Mouse (Mus musculus) heart, postnatal 10 days (tissue): Measurements from ENCODE around the gene Snx27. TPM values are rescaled to one million over a fixed set of nuclear protein-coding genes. Genes with fewer than 3 reads are reported as not detected.

ENCODE experiments used
- DNase-seq, 2 experiments: peaks; one replicate each; pipeline ENCODE4 v3.0.0; 2021
- intact Hi-C: fragments of 180-260 bp; cut with DNase I; formaldehyde crosslinking; loops from one replicate; pipeline ENCODE4 v1.15.1; 2025
- total RNA-seq, 2 experiments: library from RNA; stranded (reverse); gene quantifications; 2 replicates each; pipeline ENCODE4 v1.2.3; 2021

Snx27 gene
- total RNA-seq, 2 experiments from 2014 or later, result 26.8 to 32.7 TPM

DNA sequence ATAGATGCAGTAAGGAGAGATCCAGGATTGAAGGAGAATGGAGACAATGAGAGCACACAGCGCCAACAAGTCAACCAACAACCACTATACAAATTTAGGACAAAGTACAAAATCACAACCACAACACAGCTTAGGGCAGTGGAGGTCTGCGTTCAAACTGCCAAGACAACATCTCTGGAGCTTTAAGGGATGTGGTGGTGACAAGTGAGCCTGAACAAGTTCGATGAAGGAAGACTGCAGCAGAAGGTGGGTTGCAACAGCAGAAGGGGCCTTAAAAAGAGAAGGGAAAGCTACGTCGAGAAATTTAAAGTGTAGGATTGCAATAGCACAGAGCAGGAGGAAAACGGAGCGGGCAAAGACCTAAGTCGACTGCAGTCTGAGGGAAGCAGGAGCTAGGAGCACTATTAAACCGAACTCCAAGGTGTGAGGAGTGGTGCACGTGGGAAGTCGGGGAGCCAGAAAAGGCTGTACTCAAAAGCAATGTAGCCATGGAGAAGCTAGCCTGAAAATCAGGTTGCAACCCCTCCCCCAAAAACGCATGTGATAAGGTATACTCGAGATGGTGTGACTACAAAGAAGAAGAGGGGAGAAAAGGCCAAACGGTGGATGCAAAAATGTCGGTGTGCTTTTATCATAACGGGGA is 1.3 kb downstream of the Snx27 start:
- no peak for DNase-seq
- intact Hi-C loops, result loop anchor here (5.0 kb wide), 2 partner anchors 124 to 256 kb away; partner anchors contain the start of gene Pogz

DNA sequence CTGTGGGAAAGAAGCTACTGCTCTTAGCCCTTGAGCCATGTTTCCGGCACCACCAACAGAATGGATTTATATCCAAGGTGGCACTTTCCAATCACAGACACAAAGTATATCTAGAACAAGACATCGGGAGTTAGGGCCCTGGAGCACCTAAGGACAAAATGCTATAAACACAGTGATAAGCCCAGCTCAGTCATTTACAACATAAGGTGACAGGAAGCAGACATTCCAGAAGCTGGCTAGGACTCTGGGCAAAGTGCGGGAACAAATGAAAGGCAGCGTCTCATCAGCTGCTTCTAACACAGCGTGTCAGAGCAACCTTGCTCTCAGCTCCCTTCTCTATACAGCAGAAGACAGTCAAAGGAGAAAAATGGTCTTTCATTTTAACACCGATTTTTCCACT is 8.0 kb downstream of the Snx27 start:
- intact Hi-C loops, result no loop called here
- DNase-seq, result no peak

DNA sequence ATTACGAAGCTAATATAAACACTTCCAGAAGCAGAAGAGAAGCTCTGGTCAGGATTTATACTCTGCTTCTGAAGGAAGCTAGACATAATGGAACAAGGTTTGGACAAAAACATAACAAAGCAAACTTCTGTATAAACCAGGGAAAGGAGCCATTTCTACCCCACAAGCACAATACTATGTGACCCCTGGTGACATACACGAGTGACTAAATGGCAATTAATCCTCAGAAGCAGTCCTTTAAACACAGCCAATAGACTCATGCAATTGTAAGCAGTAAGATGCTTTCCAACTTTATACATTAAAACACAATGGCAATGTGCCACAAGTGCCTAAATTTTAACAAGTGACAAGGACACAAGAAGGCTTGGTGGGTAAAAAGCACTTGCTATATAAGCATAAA is 15.3 kb downstream of the Snx27 start:
- intact Hi-C loops, result no loop called here
- DNase-seq, result no peak

- DNase-seq, result peak; percentile 22 to 28
- intact Hi-C loops, result no loop called here
These were observed 17.0 kb downstream of the Snx27 start for GRCm38 (mm10) chr3:94565557-94565956.

DNA sequence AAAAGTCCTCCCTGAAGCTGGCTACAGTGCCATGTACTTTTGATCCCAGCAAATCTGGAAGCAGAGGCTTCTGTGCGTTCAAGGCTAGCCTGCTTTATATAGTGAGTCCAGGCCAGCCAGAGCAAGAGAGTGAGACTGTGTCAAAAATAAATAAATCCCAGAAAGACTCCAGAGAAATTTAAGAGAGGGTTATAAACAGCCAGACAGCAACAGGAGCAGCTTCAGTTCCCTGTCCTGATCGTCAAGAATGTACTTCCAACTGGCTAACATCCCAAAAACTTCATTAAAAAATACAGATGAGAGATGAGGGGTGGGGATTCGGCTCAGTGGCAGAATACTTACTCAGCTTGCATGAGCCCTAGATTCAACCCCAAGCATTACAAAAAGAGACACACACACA is 17.4 kb downstream of the Snx27 start:
- intact Hi-C loops, result no loop called here
- DNase-seq, result peak in 1 of 2 experiments; percentile 7

GRCm38 (mm10) chr3:94564356-94565010 is 18.0 kb downstream of the Snx27 start:
- DNase-seq, result no peak
- intact Hi-C loops, result no loop called here

DNA sequence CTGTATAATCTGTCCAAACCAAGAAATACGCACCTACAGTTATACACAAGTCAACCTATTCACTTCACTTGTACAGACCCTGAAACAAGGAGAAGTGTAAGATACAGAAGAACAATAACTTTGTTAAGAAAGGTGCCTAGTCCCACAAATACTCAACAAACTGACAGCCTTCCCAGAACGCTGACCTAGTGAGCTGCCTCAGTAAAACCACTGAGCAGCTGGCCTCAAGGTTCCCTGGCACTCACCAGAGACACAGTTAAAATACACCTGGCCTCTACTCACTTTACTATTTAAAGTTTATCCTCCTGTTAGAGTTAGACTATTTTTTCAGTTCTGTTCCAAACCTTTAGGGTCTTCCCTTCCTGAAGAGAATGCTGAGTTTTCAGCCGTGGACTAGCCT is 19.4 kb downstream of the Snx27 start:
- intact Hi-C loops, result no loop called here
- no peak for DNase-seq

- no peak for DNase-seq
These were observed 22.5 kb downstream of the Snx27 start for GRCm38 (mm10) chr3:94559931-94560429.

GRCm38 (mm10) chr3:94549041-94549440 is 33.5 kb downstream of the Snx27 start:
- DNase-seq, result no peak
- intact Hi-C loops, result no loop called here

More at GRCm38 (mm10) chr3:94559931-94560429, 22.5 kb downstream of the Snx27 start:
- intact Hi-C loops, result no loop called here

- no peak for DNase-seq
- intact Hi-C loops, result no loop called here
These were observed 45.3 kb downstream of the Snx27 start for GRCm38 (mm10) chr3:94537187-94537586.

GRCm38 (mm10) chr3:94533968-94534367 is 48.5 kb downstream of the Snx27 start:
- DNase-seq, result peak; percentile 55 to 57
- intact Hi-C loops, result no loop called here

GRCm38 (mm10) chr3:94526731-94527130 is 55.8 kb downstream of the Snx27 start:
- intact Hi-C loops, result no loop called here

GRCm38 (mm10) chr3:94506664-94507063 is 75.9 kb downstream of the Snx27 start:
- no peak for DNase-seq
- intact Hi-C loops, result no loop called here

More at GRCm38 (mm10) chr3:94526731-94527130, 55.8 kb downstream of the Snx27 start:
- DNase-seq, result no peak

- intact Hi-C loops, result loop anchor here (1.0 to 2.0 kb wide), 2 partner anchors 46 to 135 kb away; no protein-coding TSS in a partner anchor
- DNase-seq, result peak; percentile 22 to 44
These were observed 80.3 kb downstream of the Snx27 start for GRCm38 (mm10) chr3:94502243-94502642.

DNA sequence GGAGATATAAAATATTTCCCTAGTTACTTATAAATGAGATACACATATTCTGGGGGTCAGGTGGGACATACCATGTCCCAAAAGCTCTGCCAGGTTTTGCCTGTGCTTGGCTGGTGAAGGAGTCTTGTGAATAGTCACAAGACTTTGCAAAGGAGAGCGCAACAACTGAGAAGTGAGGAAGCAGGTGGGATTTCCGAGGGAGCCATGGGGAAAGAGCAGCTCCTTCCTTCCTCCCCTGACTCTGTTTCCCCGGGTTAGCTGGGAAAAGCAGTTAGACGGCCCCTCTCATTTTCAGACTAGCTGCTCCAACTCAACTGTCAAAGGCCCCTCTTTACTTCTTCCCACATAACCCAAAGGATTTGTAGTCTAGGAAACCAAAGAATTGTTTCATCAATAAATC is 85.4 kb downstream of the Snx27 start:
- intact Hi-C loops, result no loop called here
- no peak for DNase-seq

GRCm38 (mm10) chr3:94487581-94487980 is 94.9 kb downstream of the Snx27 start:
- intact Hi-C loops, result no loop called here
- DNase-seq, result no peak

- intact Hi-C loops, result no loop called here
- no peak for DNase-seq
These were observed 96.6 kb downstream of the Snx27 start for GRCm38 (mm10) chr3:94485922-94486321.

DNA sequence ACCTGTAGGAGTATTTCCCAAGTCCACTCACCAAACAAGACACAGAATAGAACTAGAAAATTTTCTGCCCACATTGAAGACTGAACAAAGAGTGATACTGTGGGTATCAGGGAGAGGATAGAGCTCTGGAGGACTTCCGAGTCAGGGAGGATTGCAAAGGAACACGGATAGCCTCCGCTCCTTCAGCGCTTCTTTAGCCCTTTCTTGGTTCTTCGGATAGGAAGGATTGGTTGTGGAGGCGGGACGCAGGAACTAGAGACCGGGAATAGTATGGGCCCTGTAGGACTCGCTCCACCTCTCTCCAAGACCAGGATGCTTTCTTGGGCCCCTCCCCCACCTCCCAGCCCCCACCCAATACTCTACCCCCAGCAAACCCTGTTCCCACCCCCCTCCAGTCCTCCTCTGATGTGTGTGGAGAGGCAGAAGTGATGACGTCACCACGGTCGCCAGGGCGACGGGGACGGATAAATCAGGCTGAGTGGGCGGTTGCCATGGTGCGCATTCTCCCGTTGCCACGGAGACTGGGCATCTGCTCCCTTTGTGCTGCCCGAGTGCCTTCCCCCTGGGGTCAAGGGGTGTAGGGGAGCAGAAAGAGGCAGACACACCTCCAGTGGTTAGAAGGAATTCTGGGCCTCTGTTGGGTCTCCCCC is 98.6 kb downstream of the Snx27 start:
- intact Hi-C loops, result no loop called here
- DNase-seq, result peak; percentile 12 to 18

DNA sequence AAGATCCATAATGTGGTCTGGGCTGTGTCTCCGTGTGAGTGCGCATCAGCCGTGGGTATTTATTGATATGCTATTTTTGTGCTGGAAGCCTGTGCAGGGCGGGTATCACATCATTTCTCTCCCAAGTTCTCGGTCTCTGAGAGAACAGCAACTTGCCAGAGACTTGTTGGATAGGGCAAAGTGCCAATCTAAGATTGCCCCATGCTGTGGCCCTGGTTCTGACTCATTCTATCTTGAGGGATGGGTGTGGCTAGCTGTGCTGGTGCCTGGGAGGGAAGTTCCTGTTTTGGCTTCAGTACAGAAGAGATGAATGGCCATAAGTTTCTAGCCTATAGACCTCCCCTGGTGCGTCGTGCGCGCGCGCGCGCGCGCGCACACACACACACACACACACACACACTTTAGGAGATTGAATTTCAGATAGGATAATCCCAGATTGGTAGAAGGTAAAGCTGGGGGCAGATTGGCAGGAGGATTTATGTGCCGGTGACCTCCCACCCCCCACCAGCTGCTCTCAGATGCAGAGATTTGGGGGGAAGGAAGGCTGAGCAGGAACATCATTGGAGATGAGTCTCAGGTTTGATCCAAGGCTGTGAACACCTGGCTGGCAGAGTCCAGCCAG is 99.6 kb downstream of the Snx27 start:
- DNase-seq, result peak; percentile 10 to 21
- intact Hi-C loops, result no loop called here

DNA sequence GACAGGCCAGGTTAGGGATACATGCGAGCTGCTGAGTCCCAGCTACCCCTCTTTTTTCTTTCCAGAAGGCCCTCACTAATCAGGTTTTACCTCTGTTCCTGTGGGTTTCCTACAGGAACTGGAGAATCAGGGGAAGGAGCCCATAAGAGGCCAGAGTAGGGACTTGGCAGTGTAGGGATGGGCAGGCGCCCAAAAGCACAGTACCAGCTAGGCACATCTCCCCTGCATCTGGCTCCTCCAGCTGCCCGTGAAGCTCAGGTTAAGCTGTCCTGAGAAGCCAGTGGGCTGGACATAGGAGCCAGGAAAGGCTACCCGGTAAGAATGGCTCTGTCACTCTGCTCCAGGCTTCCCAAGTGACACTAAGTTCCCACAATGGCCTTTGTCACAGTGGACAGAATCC is 101.1 kb downstream of the Snx27 start:
- no peak for DNase-seq
- intact Hi-C loops, result no loop called here

- no peak for DNase-seq
- intact Hi-C loops, result no loop called here
These were observed 102.1 kb downstream of the Snx27 start, which contains the start of gene Riiad1 for GRCm38 (mm10) chr3:94480291-94480884. Gene Riiad1, minus strand, starts transcription at chr3:94480341.
